Mouse (Mus musculus): ENCODE measurements at regions not wholly inside any gene's neighbourhood (a gene's known extent, or its start where the extent isn't known, plus 50 kb on each side); places are given as distances from the start of the nearest gene placed in this dataset.

GRCm38 (mm10) chr10:43634371-43635080 lies 56.4 kb downstream of the Cd24a start:
- DNase-seq (ENCODE audit: low spot score), result no peak

GRCm38 (mm10) chr10:43641169-43641945 lies 63.3 kb downstream of the Cd24a start:
- DNase-seq (ENCODE audit: low spot score), result no peak

GRCm38 (mm10) chr10:43646326-43646725 lies 68.2 kb downstream of the Cd24a start:
- DNase-seq (ENCODE audit: low spot score), result no peak

GRCm38 (mm10) chr10:43646965-43647364 lies 68.9 kb downstream of the Cd24a start:
- DNase-seq (ENCODE audit: low spot score), result no peak

GRCm38 (mm10) chr10:43648186-43648585 lies 70.1 kb downstream of the Cd24a start:
- no peak for DNase-seq (ENCODE audit: low spot score)

GRCm38 (mm10) chr10:43648815-43649447 lies 70.8 kb downstream of the Cd24a start:
- DNase-seq (ENCODE audit: low spot score), result no peak

- DNase-seq (ENCODE audit: low spot score), result no peak
Measured at GRCm38 (mm10) chr10:43650449-43650848, 72.4 kb downstream of the Cd24a start.

- DNase-seq (ENCODE audit: low spot score), result no peak
Measured at GRCm38 (mm10) chr10:43651505-43651904, 73.4 kb downstream of the Cd24a start.

- no peak for DNase-seq (ENCODE audit: low spot score)
Measured at GRCm38 (mm10) chr10:43651915-43652314, 73.8 kb downstream of the Cd24a start.

- DNase-seq (ENCODE audit: low spot score), result no peak
Measured at GRCm38 (mm10) chr10:43655082-43655671, 77.1 kb downstream of the Cd24a start.

GRCm38 (mm10) chr10:43655680-43656079 lies 77.6 kb downstream of the Cd24a start:
- no peak for DNase-seq (ENCODE audit: low spot score)

- no peak for DNase-seq (ENCODE audit: low spot score)
Measured at GRCm38 (mm10) chr10:43656207-43656606, 78.1 kb downstream of the Cd24a start.

GRCm38 (mm10) chr10:43657501-43658225 lies 79.6 kb downstream of the Cd24a start:
- no peak for DNase-seq (ENCODE audit: low spot score)

GRCm38 (mm10) chr10:43658226-43658593 lies 80.1 kb downstream of the Cd24a start:
- no peak for DNase-seq (ENCODE audit: low spot score)

- DNase-seq (ENCODE audit: low spot score), result no peak
Measured at GRCm38 (mm10) chr10:43664844-43665243, 86.8 kb downstream of the Cd24a start.

GRCm38 (mm10) chr10:43666262-43667085 lies 88.4 kb downstream of the Cd24a start:
- DNase-seq (ENCODE audit: low spot score), result no peak

- no peak for DNase-seq (ENCODE audit: low spot score)
Measured at GRCm38 (mm10) chr10:43667086-43667690, 89.1 kb downstream of the Cd24a start.

- no peak for DNase-seq (ENCODE audit: low spot score)
Measured at GRCm38 (mm10) chr10:43667732-43668247, 89.7 kb downstream of the Cd24a start.

GRCm38 (mm10) chr10:43669471-43669870 lies 91.4 kb downstream of the Cd24a start:
- no peak for DNase-seq (ENCODE audit: low spot score)

GRCm38 (mm10) chr10:43670745-43671144 lies 92.7 kb downstream of the Cd24a start:
- no peak for DNase-seq (ENCODE audit: low spot score)
